Mouse (Mus musculus) retina, postnatal 1 day (tissue): ENCODE data around the gene Dcaf1.

ENCODE experiments used
- DNase-seq: peaks from one replicate; pipeline ENCODE4 v3.0.0-alpha.2; 2012

The Dcaf1 gene

DNA sequence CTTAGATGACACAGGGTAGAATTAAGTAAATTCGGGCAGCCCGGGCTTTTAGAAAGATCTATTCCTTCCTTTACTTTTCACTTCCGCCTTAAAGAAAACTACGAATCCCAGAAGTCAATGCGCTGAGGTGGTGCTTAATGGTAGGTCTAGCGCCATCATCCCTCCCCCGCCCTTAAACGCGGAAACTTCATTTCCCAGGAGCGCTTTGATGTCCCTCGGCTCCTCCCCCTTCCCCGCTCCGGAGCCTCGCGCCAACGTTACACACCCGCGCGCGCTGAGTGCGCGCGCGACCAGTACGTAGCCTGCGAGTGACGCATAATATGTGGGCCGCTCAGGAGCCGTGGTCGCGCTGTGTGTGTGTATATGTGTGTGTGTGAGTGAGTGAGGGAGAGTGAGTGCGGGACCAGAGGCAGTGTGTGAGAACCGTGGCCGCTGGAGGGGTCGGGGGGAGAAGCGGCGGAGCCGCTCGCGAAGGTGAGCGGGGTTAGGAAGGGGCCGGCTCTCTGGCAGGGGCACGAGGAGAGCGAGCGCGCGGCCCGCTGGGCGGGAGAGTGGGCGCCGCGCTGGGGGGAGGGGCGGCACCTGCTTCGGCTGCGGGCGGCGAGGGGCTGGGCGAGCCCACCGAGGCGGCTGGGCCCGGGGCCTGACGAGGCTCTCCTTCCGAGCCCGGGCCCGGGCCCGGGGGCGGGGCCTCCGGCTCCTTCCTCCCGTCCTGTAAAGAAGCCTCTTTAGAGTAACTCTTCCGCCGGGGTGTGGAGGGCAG is at the start of gene Dcaf1:
Gene Dcaf1, plus strand, starts transcription at position 257 of the 763 bp plus-strand sequence.
- DNase-seq: peak; percentile 99

GRCm38 (mm10) chr9:106776116-106776515 is 45.6 kb upstream of the Dcaf1 start:
- no peak for DNase-seq

- no peak for DNase-seq
Observed at GRCm38 (mm10) chr9:106777423-106777822, 44.3 kb upstream of the Dcaf1 start.

- no peak for DNase-seq
Observed at GRCm38 (mm10) chr9:106778319-106778718, 43.4 kb upstream of the Dcaf1 start.

DNA sequence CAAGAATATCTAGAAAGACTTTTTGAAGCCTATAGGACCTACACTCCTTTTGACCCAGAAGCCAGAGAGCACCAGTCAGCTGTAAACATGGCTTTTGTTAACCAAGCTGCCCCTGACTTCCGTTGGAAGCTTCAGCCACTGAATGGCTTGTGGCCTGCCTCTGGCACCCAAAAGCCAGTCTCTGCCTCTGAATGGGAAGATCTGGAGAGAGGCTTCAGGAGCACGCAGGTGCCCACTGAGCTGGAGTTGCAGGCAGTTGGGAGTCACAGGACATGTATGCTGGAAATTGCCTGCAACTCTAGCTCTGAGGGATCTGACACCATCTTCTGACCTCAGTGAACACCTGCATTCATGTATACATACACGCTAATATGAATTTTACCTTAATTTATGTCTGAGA is 41.6 kb upstream of the Dcaf1 start:
- no peak for DNase-seq

- no peak for DNase-seq
Observed at GRCm38 (mm10) chr9:106783554-106783953, 38.1 kb upstream of the Dcaf1 start.

DNA sequence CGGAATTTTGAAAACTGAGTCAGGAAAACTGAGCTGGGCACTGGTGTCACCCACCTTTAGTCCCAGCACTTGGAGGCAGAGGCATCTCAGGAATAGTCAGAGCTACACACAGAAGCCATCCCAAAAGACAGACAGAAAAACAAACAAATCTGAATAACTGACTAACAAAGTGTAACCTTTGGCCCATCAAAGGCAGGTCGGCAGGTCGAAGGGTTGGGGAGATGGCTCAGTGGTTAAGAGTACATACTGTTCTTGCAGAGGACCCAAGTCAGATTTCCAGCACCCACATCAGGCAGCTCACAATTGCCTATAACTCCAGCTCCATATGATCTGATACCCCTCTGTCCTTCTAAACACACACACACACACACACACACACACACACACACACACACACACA is 36.5 kb upstream of the Dcaf1 start:
- no peak for DNase-seq

GRCm38 (mm10) chr9:106787979-106788811 is 33.5 kb upstream of the Dcaf1 start:
- DNase-seq: peak; percentile 25

- DNase-seq: peak; percentile 91
Observed at GRCm38 (mm10) chr9:106788812-106789321, 32.8 kb upstream of the Dcaf1 start, which contains the start of gene Rad54l2. Gene Rad54l2, minus strand, starts transcription at chr9:106789194.

DNA sequence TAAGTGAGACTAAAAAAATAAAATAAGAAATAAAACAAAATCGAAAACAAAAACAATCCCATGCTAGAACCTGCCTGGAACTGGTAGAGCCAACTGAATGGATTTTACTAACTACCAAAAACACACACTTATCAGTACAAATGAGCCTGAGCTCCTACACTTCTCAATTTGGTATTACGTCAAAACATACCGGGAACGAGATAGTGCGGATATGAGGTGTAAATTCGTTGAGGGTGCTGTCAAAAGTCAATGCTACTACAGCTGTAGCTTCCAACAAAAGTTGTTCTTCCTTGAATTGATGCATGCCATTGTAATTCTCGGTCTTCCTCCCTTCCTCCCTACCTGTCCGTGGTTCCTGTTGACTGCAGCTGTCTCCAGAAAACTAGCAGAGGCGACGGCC is 32.3 kb upstream of the Dcaf1 start:
- no peak for DNase-seq

- DNase-seq: no peak
Observed at GRCm38 (mm10) chr9:106790831-106791230, 30.8 kb upstream of the Dcaf1 start.

GRCm38 (mm10) chr9:106806503-106806902 is 15.2 kb upstream of the Dcaf1 start:
- DNase-seq: no peak

DNA sequence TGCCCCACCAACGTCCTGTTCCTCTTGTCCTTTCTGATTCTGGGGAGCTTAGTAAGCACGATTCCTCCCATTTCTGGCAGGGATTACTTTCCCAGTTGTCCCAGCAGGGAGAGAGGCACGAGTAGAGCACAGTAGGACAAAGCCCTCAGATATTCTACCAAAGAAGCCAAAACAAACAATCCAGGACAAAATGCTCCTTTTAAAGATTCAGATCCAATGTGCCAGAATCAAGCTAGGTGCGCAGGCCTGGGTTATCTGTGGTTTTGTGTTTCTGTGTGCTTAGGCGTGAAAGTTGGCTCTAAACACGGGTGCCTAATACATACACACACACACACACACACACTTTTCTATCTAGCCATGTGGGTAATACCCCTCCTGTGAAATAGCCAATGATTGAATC is 3.5 kb upstream of the Dcaf1 start:
- no peak for DNase-seq

DNA sequence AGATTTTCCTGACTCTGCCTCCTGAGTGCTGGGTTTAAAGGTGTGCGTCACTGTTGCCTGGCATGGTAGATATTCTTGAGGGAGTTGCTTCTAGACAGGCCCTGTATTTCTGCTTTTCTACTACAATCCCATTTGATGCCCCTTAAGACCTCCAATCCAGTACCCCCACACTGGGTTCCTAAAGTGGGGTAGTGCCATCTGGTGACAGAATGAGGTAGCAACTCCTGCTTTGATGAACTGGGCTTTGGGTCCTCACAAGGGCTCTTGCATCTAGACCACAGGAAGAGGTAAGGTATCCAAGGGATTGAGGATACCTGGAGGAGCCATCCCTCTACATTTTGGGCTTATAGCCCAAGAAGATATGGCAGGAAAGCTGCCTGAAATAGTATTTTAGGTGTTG is 2.5 kb upstream of the Dcaf1 start:
- DNase-seq: peak; percentile 59

DNA sequence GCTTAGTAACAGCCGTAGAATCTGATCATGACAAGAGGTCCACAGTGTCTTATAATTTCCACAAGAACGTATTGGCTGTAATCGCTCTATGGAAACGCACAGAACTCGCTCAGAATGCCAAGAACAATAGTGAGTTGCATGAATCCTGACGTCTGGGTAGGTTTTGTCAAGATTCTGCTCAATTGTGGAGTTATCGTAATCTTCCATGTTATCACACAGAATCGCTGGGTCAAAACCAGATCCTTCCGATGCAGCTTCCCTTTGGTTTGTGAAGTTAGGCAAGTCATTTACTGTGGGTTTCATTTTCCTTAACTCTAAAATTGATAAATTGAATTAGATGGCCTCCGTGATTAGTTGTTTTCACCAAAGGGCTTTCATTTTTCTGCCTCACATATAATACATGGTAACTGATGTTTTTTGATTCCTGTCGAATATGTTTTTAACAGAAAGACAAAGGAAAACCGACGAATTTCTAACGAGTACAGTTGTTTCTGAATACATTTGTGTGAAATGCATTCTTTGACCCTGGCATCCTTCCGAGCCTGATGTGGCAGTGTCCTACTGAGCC is 540 bp upstream of the Dcaf1 start:
- DNase-seq: peak; percentile 1

DNA sequence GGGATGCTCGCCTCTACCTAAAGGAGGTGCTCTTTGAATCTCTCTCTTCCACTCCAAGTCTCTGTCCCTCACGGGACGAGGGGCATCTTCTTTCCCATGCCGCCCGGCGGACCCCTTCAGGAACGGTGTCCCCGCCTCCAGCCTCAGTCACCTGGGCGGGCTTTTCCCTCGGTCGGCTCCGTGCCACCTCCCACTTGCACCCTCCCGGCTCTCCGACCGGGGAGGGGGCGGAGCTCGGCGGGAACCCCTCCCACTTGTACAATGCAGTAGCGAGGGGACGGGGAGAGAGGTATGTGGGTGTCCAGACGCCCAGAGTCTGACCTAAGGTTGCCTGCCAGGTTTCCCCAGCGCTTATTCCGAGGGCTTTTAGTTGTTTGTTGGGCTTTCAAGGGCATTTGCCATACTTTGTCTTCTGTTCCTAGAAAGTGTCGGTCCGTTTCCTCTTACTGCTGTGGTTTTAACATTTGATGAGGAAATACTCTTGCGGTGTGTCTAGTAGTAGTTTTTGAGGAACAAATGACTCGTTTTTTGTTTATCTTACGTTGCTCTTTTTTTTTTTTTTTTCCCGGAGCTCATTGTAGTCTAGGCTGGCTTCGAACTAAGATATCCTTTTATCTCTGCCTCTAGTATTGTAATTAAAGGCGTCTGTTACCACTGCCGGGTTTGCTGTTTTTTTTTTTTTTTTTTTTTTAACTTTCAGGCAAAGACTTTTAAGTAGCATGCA is 869 bp downstream of the Dcaf1 start:
- peak; percentile 90 for DNase-seq

GRCm38 (mm10) chr9:106840569-106840968 is 18.9 kb downstream of the Dcaf1 start:
- DNase-seq: peak; percentile 17

DNA sequence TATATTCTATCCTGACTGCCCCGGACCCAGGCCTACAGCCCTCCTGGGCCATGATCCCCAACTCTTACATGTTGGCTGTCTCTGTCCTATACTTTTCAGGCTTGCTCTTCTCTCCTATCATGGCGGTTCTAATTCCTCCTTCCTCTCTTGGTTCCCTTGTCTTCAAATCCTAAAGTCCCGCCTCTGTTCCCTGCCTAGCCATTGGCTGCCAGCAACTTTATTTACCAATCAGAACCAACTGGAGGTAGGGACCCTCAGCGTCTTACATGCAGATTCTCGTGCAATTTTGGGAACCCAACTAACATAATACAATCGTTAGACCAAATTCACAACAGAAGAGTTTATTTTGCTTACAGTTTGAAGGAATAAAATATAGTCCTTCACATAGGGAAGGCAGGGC is 21.1 kb downstream of the Dcaf1 start:
- DNase-seq: no peak

- DNase-seq: no peak
Observed at GRCm38 (mm10) chr9:106856664-106857063, 35.0 kb downstream of the Dcaf1 start.

DNA sequence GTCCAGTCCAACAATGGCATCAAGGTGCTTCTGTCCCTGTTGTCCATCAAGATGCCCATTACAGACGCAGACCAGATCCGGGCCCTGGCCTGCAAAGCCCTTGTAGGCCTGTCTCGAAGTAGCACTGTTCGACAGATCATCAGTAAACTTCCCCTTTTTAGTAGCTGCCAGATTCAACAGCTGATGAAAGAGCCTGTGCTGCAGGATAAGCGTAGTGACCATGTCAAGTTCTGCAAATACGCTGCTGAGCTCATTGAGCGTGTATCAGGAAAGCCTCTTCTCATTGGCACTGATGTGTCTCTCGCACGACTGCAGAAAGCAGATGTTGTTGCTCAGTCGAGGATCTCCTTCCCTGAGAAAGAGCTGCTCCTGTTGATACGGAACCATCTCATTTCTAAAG is 36.4 kb downstream of the Dcaf1 start:
- no peak for DNase-seq

DNA sequence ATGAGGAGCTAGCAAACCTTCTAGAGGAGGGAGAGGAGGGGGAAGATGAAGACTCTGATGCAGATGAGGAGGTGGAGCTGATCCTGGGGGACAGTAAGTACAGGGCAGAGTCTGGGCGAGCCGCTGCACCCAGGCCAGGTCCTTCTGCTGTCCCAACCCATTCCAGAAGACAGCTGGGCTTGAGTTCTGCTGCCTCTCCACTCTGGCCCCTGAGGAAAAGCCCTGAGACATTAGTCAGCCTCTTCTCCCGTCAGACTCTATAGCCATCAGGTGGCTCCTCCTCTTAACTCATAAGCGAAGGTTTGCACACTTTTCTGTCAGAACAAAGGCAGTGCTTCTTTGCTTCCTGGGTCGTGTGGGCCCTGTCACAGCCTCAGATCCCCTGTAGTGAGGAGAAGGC is 52.5 kb downstream of the Dcaf1 start:
- no peak for DNase-seq

DNA sequence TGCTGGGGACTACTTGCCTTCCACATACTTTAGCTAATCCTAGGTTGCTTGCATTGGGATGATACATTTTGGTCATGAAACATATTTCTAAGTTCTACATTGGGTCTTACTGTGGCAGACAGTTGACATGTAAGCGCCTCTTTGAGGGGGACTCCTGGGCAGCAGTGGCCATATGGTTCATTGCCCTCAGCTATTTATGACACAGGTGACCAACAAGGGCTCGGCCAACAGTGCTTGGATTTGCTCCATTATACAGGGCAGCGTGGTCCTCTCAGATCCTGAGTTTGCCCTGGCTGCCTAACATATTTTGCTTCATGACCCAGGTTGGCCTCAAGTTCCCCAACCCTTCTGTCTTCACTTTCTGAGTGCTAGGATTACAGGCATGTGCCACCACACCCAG is 55.0 kb downstream of the Dcaf1 start:
- no peak for DNase-seq

DNA sequence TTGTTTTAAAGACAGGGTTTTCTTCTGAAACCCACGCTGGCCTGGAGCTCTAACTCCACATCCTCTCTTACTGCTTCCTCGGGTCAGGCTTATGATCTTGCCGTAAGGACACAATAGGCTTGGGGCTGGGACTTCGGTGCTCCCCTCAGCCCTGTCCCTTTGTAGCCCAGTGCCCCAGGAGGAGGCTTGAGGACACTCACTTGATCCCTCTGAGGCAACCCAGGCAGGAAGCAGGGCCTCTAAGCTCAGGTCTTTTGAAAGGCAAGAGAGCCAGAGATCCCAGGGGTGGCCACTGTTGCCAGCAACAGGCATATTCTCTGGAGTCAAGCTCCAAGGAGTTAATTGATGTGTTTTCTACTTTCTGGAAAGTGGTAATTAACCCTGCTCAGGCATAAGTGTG is 57.8 kb downstream of the Dcaf1 start:
- no peak for DNase-seq
